Mouse (Mus musculus) hindbrain, embryonic 16.5 days (tissue): ENCODE measurements around the gene Irak2. TPM values are rescaled to one million over a fixed set of nuclear protein-coding genes. Genes with fewer than 3 reads are reported as not detected.
"Not testable (repeated sequence)": the region's sequence is repeated elsewhere in the genome, so short reads cannot be mapped to it uniquely, and the experiment has no call there.

Source experiments
- ATAC-seq: fragments of 200-750 bp; cut with Nextera tagmentation; 2 replicates; pipeline ENCODE4 v1.8.0; 2017; ENCODE audit warnings: moderate TSS enrichment, moderate library complexity
- H3K27ac ChIP-seq: fragments of 300-500 bp; sonication (generic); 2 replicates; pipeline ENCODE4 v1.5.1; 2014; ENCODE audit warnings: low read depth, mild to moderate bottlenecking, control low read depth, low read length, moderate library complexity
- H3K27me3 ChIP-seq: fragments of 300-500 bp; sonication (generic); replicated peaks from 2 replicates; pipeline ENCODE4 v1.6.1; 2014; ENCODE audit warnings: low read length; ENCODE audit not compliant: control insufficient read depth, insufficient read depth
- H3K36me3 ChIP-seq: fragments of 300-500 bp; sonication (generic); 2 replicates; pipeline ENCODE4 v1.6.1; 2014; ENCODE audit warnings: mild to moderate bottlenecking, low read length, moderate library complexity, mixed read lengths; ENCODE audit not compliant: control insufficient read depth, insufficient read depth
- H3K4me1 ChIP-seq: fragments of 300-500 bp; sonication (generic); 2 replicates; pipeline ENCODE4 v1.6.1; 2014; ENCODE audit warnings: low read depth, low read length; ENCODE audit not compliant: control insufficient read depth, insufficient read depth
- H3K4me2 ChIP-seq: fragments of 300-500 bp; sonication (generic); 2 replicates; pipeline ENCODE4 v1.6.1; 2014; ENCODE audit warnings: mild to moderate bottlenecking, low read length, control low read depth, moderate library complexity
- H3K4me3 ChIP-seq: fragments of 300-500 bp; sonication (generic); 2 replicates; pipeline ENCODE4 v1.5.1; 2014; ENCODE audit warnings: mild to moderate bottlenecking, low read length, control low read depth, moderate library complexity
- H3K9ac ChIP-seq: fragments of 300-500 bp; sonication (generic); 2 replicates; pipeline ENCODE4 v1.6.1; 2014; ENCODE audit warnings: low read depth, mild to moderate bottlenecking, control low read depth, low read length, moderate library complexity
- H3K9me3 ChIP-seq: fragments of 300-500 bp; sonication (generic); 2 replicates; pipeline ENCODE4 v1.6.1; 2014; ENCODE audit warnings: mild to moderate bottlenecking, low read length, moderate library complexity; ENCODE audit not compliant: control insufficient read depth
- WGBS: fragments of 180-500 bp; shearing (Covaris S2); extraction: QIAGEN DNeasy Blood & Tissue Kit; methylation state at CpG from one replicate; pipeline ENCODE4 v1.1.7; 2014; 5-methylcytosine and 5-hydroxymethylcytosine counted together
- polyA plus RNA-seq: library from polyadenylated mRNA; unstranded; fragments of >200 nt; fragmentation: Nextera tagmentation; extraction: Ambion mirVana; gene quantifications from 2 replicates; pipeline ENCODE4 v1.2.1, GENCODE M21; 2015

Irak2 gene
- polyA plus RNA-seq, 1 experiment from 2014 or later = 2.8 TPM

DNA sequence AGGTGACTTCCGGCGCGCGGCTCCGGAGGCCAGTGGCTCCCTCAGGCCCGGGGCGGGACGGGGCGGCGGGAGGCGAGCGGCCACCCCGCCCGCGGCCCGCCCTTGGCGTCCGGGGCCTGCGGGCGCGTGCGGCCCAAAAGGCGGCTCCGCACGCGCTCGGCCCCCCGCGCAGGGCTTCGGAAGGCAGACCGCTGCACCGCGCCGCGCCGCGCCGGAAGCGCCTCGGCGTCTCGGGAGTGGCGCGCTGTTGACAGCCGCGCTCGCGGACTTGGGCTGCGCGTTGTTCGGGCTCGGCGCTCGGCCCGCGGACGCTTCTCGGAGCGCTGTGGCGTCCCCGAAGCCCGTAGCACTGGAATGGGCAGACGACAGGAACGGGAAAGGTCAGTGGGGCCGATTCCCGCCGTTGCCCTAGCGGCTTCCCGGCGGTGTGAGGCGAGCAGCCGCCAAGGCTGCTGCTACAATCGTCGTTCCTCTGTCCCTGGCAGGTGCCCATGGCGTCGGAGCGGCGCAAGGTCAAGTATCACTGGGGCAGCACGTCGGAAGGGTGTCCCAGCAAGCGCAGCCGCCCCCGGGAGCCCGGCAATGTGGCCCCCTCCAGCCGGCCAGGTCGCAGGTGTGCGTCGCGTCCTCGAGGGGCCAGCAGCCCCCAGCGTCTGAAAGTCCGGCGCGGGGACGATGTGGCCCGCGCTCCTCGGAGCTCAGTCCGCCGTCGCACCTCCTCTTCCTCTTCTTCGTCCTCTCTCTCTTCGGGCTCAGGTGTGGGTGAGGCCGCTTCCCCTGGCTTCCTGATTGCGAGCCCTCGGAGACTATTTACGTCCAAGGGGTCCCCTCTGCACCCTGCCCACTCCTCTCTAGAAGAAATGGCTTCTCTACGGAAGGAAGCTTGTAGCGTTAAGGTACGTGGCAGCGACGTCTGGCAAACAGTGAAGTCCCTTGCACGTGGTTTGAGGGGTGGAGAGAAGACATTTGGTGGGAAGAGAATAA lies 59.2 kb downstream of the Irak2 start:
- Histone ChIP-seq H3K4me2 (peak overlapping the region; percentile 83), H3K27me3 (no peaks in the 10 kb centered on the region), H3K4me3 (peak overlapping the region; percentile 89), H3K36me3 (peaks cover 8% of the 10 kb centered on the region), H3K4me1 (peaks cover 12% of the 10 kb centered on the region), H3K9ac (peak overlapping the region; percentile 85), H3K27ac (peak overlapping the region; percentile 90), H3K9me3 (no peaks in the 10 kb centered on the region)
- under 1% methylated on average over 84 of the region's 113 CpGs for WGBS
- peak; percentile 73 for ATAC-seq

DNA sequence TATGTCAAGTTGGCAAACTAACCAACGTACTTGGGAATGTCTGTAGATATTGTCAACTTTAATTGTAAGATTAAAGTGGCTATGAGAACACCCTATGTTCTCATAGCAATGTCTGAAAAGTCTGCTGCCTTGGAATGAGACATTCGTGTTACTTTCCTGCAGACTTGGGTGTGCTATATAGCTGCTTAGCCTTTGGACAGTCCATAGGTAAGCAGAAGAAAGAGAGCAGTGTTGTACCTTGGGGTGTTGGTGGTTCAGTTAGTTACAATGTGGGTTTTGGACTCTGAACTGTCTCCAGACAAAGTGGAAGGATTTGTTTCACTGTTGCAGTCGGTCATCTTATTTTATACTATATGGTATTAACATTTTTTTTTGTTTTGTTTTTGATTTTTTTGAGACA lies 74.5 kb downstream of the Irak2 start:
- no peaks in the 10 kb centered on the region for H3K27me3 ChIP-seq
- ATAC-seq = no peak
- H3K4me1 ChIP-seq = no peaks in the 10 kb centered on the region
- no peaks in the 10 kb centered on the region for H3K9me3 ChIP-seq
- H3K4me2 ChIP-seq = no peak overlapping the region
- no peak overlapping the region for H3K4me3 ChIP-seq
- peaks cover 58% of the 10 kb centered on the region for H3K36me3 ChIP-seq
- no peak overlapping the region for H3K9ac ChIP-seq
- WGBS = 93% methylated on average over 3 of the region's 3 CpGs
- no peak overlapping the region for H3K27ac ChIP-seq

DNA sequence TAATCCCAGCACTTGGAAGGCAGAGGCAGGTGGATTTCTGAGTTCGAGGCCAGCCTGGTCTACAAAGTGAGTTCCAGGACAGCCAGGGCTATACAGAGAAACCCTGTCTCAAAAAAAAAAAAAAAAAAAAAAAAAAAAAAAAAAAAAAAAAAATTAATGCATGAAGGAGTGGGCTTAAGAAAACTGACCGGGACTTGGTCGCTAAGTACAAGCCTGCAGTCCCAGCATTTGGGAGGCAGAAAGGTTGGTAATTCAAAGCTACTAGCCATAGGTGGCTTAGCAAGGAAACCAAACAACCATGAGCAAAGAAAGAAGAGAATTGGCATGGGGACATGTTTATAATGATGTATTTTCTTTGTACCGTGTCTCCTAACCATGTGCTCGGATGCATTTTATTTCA lies 75.1 kb downstream of the Irak2 start:
- H3K4me3 ChIP-seq, H3K4me1 ChIP-seq, H3K9ac ChIP-seq, H3K4me2 ChIP-seq, H3K27ac ChIP-seq, H3K9me3 ChIP-seq, H3K27me3 ChIP-seq, ATAC-seq: not testable (repeated sequence)
- peaks cover 55% of the 10 kb centered on the region for H3K36me3 ChIP-seq
- WGBS = 97% methylated on average over 5 of the region's 5 CpGs

DNA sequence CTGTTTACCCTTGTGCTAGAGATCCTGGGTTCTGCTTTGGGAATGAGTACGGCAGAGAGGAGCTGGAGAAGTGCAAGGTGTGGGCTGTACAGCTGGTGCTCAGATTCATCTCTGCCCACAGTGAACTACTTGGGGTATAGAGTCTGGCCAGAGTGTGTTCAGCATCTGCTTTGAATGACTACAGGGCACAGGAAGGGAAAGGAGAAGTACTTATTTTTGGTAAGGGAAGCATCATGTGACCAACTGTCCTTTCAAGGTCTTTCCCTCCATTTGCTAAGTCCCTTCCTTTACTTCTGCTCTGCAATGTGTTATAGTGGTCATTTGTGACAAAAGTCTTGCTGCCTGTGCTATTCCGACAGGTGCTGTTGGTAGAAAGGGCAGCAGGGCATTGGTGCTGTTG lies 76.0 kb downstream of the Irak2 start:
- H3K36me3 ChIP-seq = peaks cover 52% of the 10 kb centered on the region
- no peak overlapping the region for H3K9ac ChIP-seq
- H3K4me1 ChIP-seq = no peaks in the 10 kb centered on the region
- no peak overlapping the region for H3K4me3 ChIP-seq
- no peak overlapping the region for H3K4me2 ChIP-seq
- H3K9me3 ChIP-seq = no peaks in the 10 kb centered on the region
- no peaks in the 10 kb centered on the region for H3K27me3 ChIP-seq
- 89% methylated on average over 2 of the region's 2 CpGs for WGBS
- H3K27ac ChIP-seq = no peak overlapping the region
- ATAC-seq = no peak

DNA sequence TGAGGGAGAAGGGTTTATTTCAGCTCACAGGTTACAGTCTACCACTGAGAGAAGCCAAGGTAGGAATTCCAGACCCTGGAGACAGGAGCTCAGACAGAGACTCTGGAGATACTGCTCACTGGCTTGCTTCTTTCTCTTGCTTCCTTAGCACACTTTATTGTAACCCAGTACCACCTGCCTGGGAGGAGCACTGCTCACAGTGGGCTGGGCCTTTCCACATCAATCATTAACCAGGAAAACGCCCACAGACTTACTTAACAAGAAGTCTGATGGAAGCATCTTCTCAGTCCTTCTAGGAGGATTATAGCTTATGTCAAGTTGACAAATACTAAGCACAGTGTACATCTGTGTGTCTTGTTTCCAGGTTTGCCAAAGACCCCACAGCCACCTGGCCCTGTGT lies 76.5 kb downstream of the Irak2 start:
- Histone ChIP-seq H3K4me3 (no peak overlapping the region), H3K4me2 (no peak overlapping the region), H3K27ac (no peak overlapping the region), H3K9ac (no peak overlapping the region), H3K4me1 (no peaks in the 10 kb centered on the region), H3K36me3 (peaks cover 47% of the 10 kb centered on the region), H3K9me3 (no peaks in the 10 kb centered on the region), H3K27me3 (no peaks in the 10 kb centered on the region)
- ATAC-seq = no peak
- WGBS = 82% methylated on average over 1 of the region's 1 CpGs

DNA sequence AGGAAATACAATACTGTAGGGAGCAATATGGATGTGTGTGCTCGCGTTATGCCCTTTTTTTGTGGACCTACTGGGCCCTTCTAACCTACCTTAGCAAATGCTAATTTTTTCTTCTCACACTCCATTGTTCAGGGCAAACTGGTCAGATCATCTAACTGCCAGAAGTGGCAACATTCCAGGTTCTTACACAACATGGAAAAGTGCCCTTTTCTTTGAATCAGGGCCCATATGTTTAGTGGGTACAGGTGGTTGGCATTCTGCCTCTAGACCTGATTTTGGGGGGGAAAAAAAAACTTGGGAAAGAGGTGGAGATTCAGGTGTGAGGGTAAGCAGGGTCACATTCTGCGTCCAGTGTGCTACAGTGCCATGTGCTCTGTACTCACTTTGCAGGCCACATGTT lies 79.3 kb downstream of the Irak2 start:
- no peaks in the 10 kb centered on the region for H3K4me1 ChIP-seq
- H3K27ac ChIP-seq = no peak overlapping the region
- H3K36me3 ChIP-seq = peaks cover 30% of the 10 kb centered on the region
- 94% methylated on average over 3 of the region's 3 CpGs for WGBS
- no peak overlapping the region for H3K4me3 ChIP-seq
- ATAC-seq = no peak
- no peaks in the 10 kb centered on the region for H3K9me3 ChIP-seq
- H3K9ac ChIP-seq = no peak overlapping the region
- H3K4me2 ChIP-seq = no peak overlapping the region
- no peaks in the 10 kb centered on the region for H3K27me3 ChIP-seq

DNA sequence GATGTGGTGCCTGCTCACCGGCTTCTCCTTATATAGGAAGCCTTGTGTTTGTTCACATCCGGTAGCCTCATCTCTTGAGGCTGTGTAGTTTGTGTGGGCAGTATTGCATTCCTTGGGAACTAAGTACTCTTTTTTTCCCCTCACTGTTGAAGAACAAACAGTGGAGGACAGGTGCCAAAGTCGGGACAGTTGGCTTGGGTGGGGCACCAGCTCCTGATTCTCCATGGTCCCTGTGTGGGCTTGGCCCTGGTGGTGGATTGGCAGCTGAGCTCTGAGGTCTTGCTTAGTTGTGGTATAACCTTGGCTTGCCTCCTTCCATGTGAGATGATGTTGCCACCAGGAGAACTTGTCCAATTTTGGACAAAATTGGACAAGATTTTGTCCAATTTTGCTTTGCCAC lies 81.6 kb downstream of the Irak2 start, which contains the start of gene Ghrl:
Gene Ghrl (minus strand): TSS at position 3 of the 400 bp plus-strand sequence.
- Histone ChIP-seq H3K9me3 (no peaks in the 10 kb centered on the region), H3K9ac (no peak within 1 kb of the TSS), H3K4me3 (no peak within 1 kb of the TSS), H3K4me1 (no peaks in the 10 kb centered on the region), H3K27ac (no peak within 1 kb of the TSS), H3K27me3 (no peaks in the 10 kb centered on the region), H3K4me2 (no peak within 1 kb of the TSS), H3K36me3 (peaks cover 14% of the 10 kb centered on the region)
- no peak for ATAC-seq
- 95% methylated on average over 3 of the region's 3 CpGs for WGBS

DNA sequence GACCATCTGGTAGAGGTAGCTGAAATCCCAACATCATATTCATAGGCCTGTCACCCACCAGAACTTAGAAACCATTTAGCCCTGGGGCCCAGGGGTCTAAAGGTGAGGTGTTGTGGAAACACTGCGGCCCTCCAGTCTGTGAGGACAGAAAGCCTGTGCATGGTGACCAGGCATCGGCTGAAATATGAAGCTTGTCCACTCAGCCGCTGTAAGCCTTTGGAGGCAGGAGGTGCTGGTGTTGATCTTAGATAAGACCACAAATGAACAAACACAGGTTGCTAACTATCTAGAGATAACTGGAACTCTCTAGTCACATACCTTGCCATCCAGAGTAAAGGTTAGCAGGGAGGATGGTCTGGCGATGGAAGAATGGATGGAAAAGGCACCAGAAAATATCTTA lies 82.8 kb downstream of the Irak2 start:
- H3K4me2 ChIP-seq = no peak overlapping the region
- ATAC-seq = no peak
- H3K4me3 ChIP-seq = no peak overlapping the region
- H3K4me1 ChIP-seq = no peaks in the 10 kb centered on the region
- H3K27me3 ChIP-seq = no peaks in the 10 kb centered on the region
- H3K27ac ChIP-seq = no peak overlapping the region
- peaks cover 10% of the 10 kb centered on the region for H3K36me3 ChIP-seq
- no peaks in the 10 kb centered on the region for H3K9me3 ChIP-seq
- WGBS = 99% methylated on average over 4 of the region's 4 CpGs
- H3K9ac ChIP-seq = no peak overlapping the region

DNA sequence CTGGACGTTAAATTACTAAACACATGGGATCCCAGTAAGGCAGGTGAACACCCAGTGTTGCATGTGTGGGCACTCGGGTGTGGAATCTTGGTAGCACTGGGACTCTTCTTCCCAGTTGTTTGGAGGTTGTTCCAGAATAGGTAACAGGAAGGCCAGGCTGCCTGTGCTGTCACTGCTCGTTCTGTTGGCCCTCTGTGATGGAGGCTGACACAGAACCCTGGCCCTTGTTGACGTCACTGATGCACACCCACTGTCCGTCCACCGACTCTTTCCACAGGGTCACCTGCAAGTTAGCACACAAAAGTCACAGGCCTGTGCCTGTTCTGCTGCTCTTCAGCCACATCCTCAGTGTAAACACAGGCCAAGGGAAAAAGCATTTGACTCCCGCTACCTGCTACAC lies 89.9 kb downstream of the Irak2 start:
- H3K27me3 ChIP-seq = no peaks in the 10 kb centered on the region
- WGBS = 96% methylated on average over 7 of the region's 7 CpGs
- peaks cover 43% of the 10 kb centered on the region for H3K36me3 ChIP-seq
- no peaks in the 10 kb centered on the region for H3K4me1 ChIP-seq
- H3K27ac ChIP-seq = no peak overlapping the region
- no peak overlapping the region for H3K4me2 ChIP-seq
- no peak for ATAC-seq
- H3K9ac ChIP-seq = no peak overlapping the region
- no peaks in the 10 kb centered on the region for H3K9me3 ChIP-seq
- no peak overlapping the region for H3K4me3 ChIP-seq
